Mouse (Mus musculus): Measurements from ENCODE around the gene Znrf4.

GRCm38 (mm10) chr17:56494480-56494879, 17.8 kb downstream of the Znrf4 start:
- TF ChIP-seq POLR2A (IDR thresholded peaks at IDR 0.05; ENCODE audit: low read depth, low read length) (no peak), CTCF (IDR thresholded peaks at IDR 0.05; ENCODE audit: extremely low read depth, insufficient read length, insufficient replicate concordance, low read depth, low read length) (no peak)
